Mouse (Mus musculus): Measurements from ENCODE around the gene 1700037H04Rik. TPM values are rescaled to one million over a fixed set of nuclear protein-coding genes. Genes with fewer than 3 reads are reported as not detected.

The 1700037H04Rik gene
- total and polyA plus RNA-seq, 3 experiments, result 9.8 to 48.9 (median 11.3) TPM

DNA sequence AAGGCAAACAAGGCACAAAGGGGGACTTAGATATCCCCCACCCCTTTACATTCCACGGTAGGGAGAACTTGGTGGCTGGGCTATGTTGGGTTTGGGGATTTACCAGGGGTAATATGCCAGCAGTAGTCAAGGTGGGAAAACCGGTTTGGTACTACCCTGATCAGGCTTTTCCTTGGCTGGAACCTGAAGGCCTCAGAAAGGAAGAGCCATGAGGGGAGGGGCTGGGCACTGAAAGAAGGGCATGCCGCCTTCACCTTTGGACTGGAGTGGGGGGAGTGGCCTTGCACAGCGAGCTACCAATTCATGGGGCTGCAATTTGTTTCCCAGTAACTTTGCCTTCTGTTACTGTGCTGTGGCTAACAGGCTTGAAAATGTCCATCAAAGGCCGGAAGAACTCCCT is 16.6 kb upstream of the 1700037H04Rik start:
- peaks cover 8% of the 10 kb centered on the region for H3K79me2 ChIP-seq (replicated peaks; ENCODE audit: control insufficient read depth, insufficient read depth, low read length)
- peaks cover 13% of the 10 kb centered on the region for H3K4me1 ChIP-seq (ENCODE audit: control insufficient read depth, insufficient read depth, low read length)
- intact Hi-C loops (cut with DNase I), result loop anchor here (10.0 kb wide), 1 partner anchor 342 kb away; no protein-coding TSS in a partner anchor
- no peaks in the 10 kb centered on the region for H3K27me3 ChIP-seq (ENCODE audit: control insufficient read depth, insufficient read depth, low read length)
- no peak overlapping the region for H3K9ac ChIP-seq (ENCODE audit: low read depth, low read length)
- no peak for TF ChIP-seq CTCF (IDR thresholded peaks at IDR 0.05)
- no peak overlapping the region for H3K27ac ChIP-seq
- WGBS, result 47% methylated on average over 5 of the region's 5 CpGs
- no peak overlapping the region for H3K4me3 ChIP-seq
- peak in 1 of 2 experiments; percentile 24 for DNase-seq
- H3K36me3 ChIP-seq (ENCODE audit: control insufficient read depth, insufficient read depth, low read length), result no peaks in the 10 kb centered on the region

- Histone ChIP-seq H3K9ac (ENCODE audit: low read depth, low read length) (no peak overlapping the region), H3K36me3 (ENCODE audit: control insufficient read depth, insufficient read depth, low read length) (no peaks in the 10 kb centered on the region), H3K27ac (no peak overlapping the region), H3K79me2 (replicated peaks; ENCODE audit: control insufficient read depth, insufficient read depth, low read length) (peaks cover 8% of the 10 kb centered on the region), H3K27me3 (ENCODE audit: control insufficient read depth, insufficient read depth, low read length) (no peaks in the 10 kb centered on the region), H3K4me1 (ENCODE audit: control insufficient read depth, insufficient read depth, low read length) (peaks cover 13% of the 10 kb centered on the region), H3K4me3 (no peak overlapping the region)
- DNase-seq, result no peak
- 94% methylated on average over 1 of the region's 1 CpGs for WGBS
- TF ChIP-seq POLR2A (IDR thresholded peaks at IDR 0.05; ENCODE audit: insufficient read depth, low read depth, low read length) (no peak), EP300 (IDR thresholded peaks at IDR 0.05; ENCODE audit: insufficient read depth, low read depth, low read length) (no peak), CTCF (IDR thresholded peaks at IDR 0.05) (no peak)
- intact Hi-C loops (cut with DNase I), result loop anchor here (10.0 kb wide), 1 partner anchor 341 kb away; no protein-coding TSS in a partner anchor
These were observed 16.0 kb upstream of the 1700037H04Rik start for GRCm38 (mm10) chr2:131175945-131176309.

DNA sequence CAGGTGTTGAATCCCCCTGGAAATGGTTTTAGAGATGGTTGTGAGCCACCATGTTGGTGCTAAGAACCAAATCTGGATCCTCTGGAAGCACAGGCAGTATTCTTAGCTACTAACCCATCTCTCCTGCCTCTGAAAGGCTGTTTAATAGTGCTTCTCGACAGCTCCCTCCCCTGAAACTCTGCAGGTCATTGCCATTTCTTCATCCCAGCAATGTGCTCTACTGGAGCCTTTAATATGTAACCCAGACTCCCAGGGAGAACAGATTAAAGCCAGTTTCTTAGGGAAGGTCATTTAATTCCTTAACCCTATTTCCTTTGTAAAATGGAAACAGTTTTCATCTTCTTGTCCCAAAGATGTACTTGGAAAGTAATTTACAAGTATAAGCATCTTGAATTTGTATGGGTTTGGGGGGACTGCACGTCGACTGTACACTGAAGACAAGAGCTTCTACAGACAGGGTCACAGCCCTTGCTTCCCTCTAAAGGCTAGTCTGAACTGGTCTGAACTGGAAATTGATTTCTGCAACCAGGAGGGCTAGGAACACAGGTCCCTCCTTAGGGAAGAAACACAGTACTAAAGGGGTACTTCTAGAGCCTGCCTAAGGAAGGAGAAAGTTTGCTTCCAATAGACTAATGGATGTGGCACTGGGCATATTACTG is 15.5 kb upstream of the 1700037H04Rik start:
- H3K4me1 ChIP-seq (ENCODE audit: control insufficient read depth, insufficient read depth, low read length), result peaks cover 13% of the 10 kb centered on the region
- H3K27me3 ChIP-seq (ENCODE audit: control insufficient read depth, insufficient read depth, low read length), result no peaks in the 10 kb centered on the region
- no peak overlapping the region for H3K4me3 ChIP-seq
- H3K79me2 ChIP-seq (replicated peaks; ENCODE audit: control insufficient read depth, insufficient read depth, low read length), result peaks cover 8% of the 10 kb centered on the region
- intact Hi-C loops (cut with DNase I), result loop anchor here (10.0 kb wide), 1 partner anchor 341 kb away; no protein-coding TSS in a partner anchor
- WGBS, result 72% methylated on average over 3 of the region's 3 CpGs
- TF ChIP-seq POLR2A (IDR thresholded peaks at IDR 0.05; ENCODE audit: insufficient read depth, low read depth, low read length), result no peak
- TF ChIP-seq EP300 (IDR thresholded peaks at IDR 0.05; ENCODE audit: insufficient read depth, low read depth, low read length), result no peak
- no peak for TF ChIP-seq CTCF (IDR thresholded peaks at IDR 0.05)
- H3K9ac ChIP-seq (ENCODE audit: low read depth, low read length), result no peak overlapping the region
- H3K27ac ChIP-seq, result no peak overlapping the region
- DNase-seq, result no peak
- H3K36me3 ChIP-seq (ENCODE audit: control insufficient read depth, insufficient read depth, low read length), result no peaks in the 10 kb centered on the region

DNA sequence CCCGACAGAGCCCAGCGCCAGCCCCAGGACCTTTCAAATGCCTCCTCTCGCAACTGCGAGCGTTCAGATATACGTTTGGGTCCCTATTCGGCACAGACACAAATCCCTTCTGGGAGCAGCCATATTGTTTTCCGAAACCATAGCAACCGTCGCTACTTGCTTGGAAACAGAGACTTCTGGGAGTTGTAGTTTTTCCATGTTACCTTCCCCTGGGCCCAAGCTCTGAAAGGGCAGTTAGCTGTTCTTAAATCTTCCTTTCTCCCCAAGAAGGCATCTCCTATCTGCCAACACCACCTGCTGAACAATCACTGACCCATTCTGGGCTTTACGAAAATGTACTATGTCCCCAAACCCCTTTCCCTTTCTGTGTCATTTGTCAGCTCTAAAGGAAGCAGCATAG is 14.8 kb upstream of the 1700037H04Rik start:
- no peak overlapping the region for H3K27ac ChIP-seq
- H3K36me3 ChIP-seq (ENCODE audit: control insufficient read depth, insufficient read depth, low read length), result no peaks in the 10 kb centered on the region
- H3K4me3 ChIP-seq, result peak overlapping the region; percentile 45
- H3K4me1 ChIP-seq (ENCODE audit: control insufficient read depth, insufficient read depth, low read length), result peaks cover 11% of the 10 kb centered on the region
- peaks cover 8% of the 10 kb centered on the region for H3K79me2 ChIP-seq (replicated peaks; ENCODE audit: control insufficient read depth, insufficient read depth, low read length)
- H3K27me3 ChIP-seq (ENCODE audit: control insufficient read depth, insufficient read depth, low read length), result no peaks in the 10 kb centered on the region
- peak; percentile 56 to 67 for DNase-seq
- no peak overlapping the region for H3K9ac ChIP-seq (ENCODE audit: low read depth, low read length)
- TF ChIP-seq EP300 (IDR thresholded peaks at IDR 0.05; ENCODE audit: insufficient read depth, low read depth, low read length), result no peak
- TF ChIP-seq POLR2A (IDR thresholded peaks at IDR 0.05; ENCODE audit: insufficient read depth, low read depth, low read length), result peak; percentile 67
- intact Hi-C loops (cut with DNase I), result loop anchor here (10.0 kb wide), 1 partner anchor 340 kb away; no protein-coding TSS in a partner anchor
- WGBS, result 7% methylated on average over 11 of the region's 11 CpGs

DNA sequence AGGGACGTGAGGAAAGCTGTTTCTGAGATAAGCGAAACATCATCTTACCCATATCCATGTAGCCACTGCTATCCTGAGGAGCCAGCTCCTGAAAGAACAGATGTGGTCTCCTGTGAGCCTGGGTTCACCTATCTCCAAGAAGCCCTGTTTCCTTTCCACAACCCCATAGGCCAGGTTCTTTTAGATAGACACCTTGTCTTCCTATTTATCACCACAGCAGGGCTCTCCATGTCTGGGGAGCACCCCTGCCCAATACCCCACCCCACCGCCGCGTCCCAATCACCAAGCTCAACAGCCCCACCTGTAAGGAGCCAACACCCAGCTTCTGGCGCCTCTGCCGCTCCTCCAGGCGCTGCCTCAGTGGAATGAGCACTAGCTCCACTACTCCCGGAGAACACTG is 12.4 kb upstream of the 1700037H04Rik start:
- DNase-seq, result no peak
- intact Hi-C loops (cut with DNase I), result loop anchor here (10.0 kb wide), 1 partner anchor 338 kb away; no protein-coding TSS in a partner anchor
- 79% methylated on average over 9 of the region's 9 CpGs for WGBS
- Histone ChIP-seq H3K4me1 (ENCODE audit: control insufficient read depth, insufficient read depth, low read length) (peaks cover 4% of the 10 kb centered on the region), H3K27ac (no peak overlapping the region), H3K9ac (ENCODE audit: low read depth, low read length) (no peak overlapping the region), H3K36me3 (ENCODE audit: control insufficient read depth, insufficient read depth, low read length) (no peaks in the 10 kb centered on the region), H3K27me3 (ENCODE audit: control insufficient read depth, insufficient read depth, low read length) (no peaks in the 10 kb centered on the region), H3K4me3 (no peak overlapping the region), H3K79me2 (replicated peaks; ENCODE audit: control insufficient read depth, insufficient read depth, low read length) (no peaks in the 10 kb centered on the region)
- TF ChIP-seq CTCF (IDR thresholded peaks at IDR 0.05) (no peak), EP300 (IDR thresholded peaks at IDR 0.05; ENCODE audit: insufficient read depth, low read depth, low read length) (no peak), POLR2A (IDR thresholded peaks at IDR 0.05; ENCODE audit: insufficient read depth, low read depth, low read length) (no peak)

GRCm38 (mm10) chr2:131171401-131172104 is 11.7 kb upstream of the 1700037H04Rik start:
- Histone ChIP-seq H3K4me3 (peak overlapping the region; percentile 38; the same call in 1 of the 2 replicates), H3K27me3 (ENCODE audit: control insufficient read depth, insufficient read depth, low read length) (no peaks in the 10 kb centered on the region), H3K9ac (ENCODE audit: low read depth, low read length) (no peak overlapping the region), H3K79me2 (replicated peaks; ENCODE audit: control insufficient read depth, insufficient read depth, low read length) (no peaks in the 10 kb centered on the region), H3K27ac (no peak overlapping the region), H3K36me3 (ENCODE audit: control insufficient read depth, insufficient read depth, low read length) (no peaks in the 10 kb centered on the region), H3K4me1 (ENCODE audit: control insufficient read depth, insufficient read depth, low read length) (peaks cover 3% of the 10 kb centered on the region; the same call in 1 of the 2 replicates)
- DNase-seq, result peak; percentile 78 to 79
- TF ChIP-seq CTCF (IDR thresholded peaks at IDR 0.05) (peak; percentile 60), POLR2A (IDR thresholded peaks at IDR 0.05; ENCODE audit: insufficient read depth, low read depth, low read length) (no peak), EP300 (IDR thresholded peaks at IDR 0.05; ENCODE audit: insufficient read depth, low read depth, low read length) (no peak)
- WGBS, result 52% methylated on average over 43 of the region's 43 CpGs
- intact Hi-C loops (cut with DNase I), result loop anchor here (1.0 to 10.0 kb wide), 2 partner anchors 11 to 337 kb away; partner anchors contain the start of gene 1700037H04Rik

All from heart, adult 2 months (tissue).